Mouse (Mus musculus) large intestine, adult 2 months (tissue): ENCODE results near the gene Col13a1. TPM values are rescaled to one million over a fixed set of nuclear protein-coding genes. Genes with fewer than 3 reads are reported as not detected.

Experiments used
- polyA plus RNA-seq: library from polyadenylated mRNA; depleted of rRNA; stranded (reverse); fragments of >200 nt; gene quantifications from 2 replicates; pipeline ENCODE4 v1.2.3, GENCODE M21; 2012; rRNA removed

The Col13a1 gene
- polyA plus RNA-seq, 1 experiment: 1.1 TPM

Other genes starting within 250 kb of the Col13a1 start
- gene H2afy2, start 195.0 kb downstream of the Col13a1 start, polyA plus RNA-seq: 2.3 and 2.4 TPM in 2 replicates
- gene Neurog3, start 154.0 kb upstream of the Col13a1 start, polyA plus RNA-seq: 2.4 and 3.0 TPM in 2 replicates
- 17.9 and 21.8 TPM in 2 replicates for gene Fam241b, start 164.8 kb upstream of the Col13a1 start, polyA plus RNA-seq